Mouse (Mus musculus) brain, embryonic 14.5 days (tissue): Measurements from ENCODE around the gene Mrgbp.
A peak's percentile ranks its signal among the peaks of the same experiment; 100 is the strongest.

Experiments
- CTCF ChIP-seq: fragments of 200-500 bp; IDR thresholded peaks from 2 replicates; pipeline ENCODE4 v1.5.1; 2012; ENCODE audit warnings: inconsistent platforms, mild to moderate bottlenecking, moderate library complexity, borderline replicate concordance; ENCODE audit not compliant: insufficient read depth, insufficient read length; ENCODE audit errors: extremely low read depth
- POLR2A ChIP-seq: fragments of 200-500 bp; IDR thresholded peaks from 2 replicates; pipeline ENCODE4 v1.6.1; 2012; ENCODE audit warnings: mild to moderate bottlenecking, inconsistent platforms, borderline replicate concordance; ENCODE audit not compliant: poor library complexity, insufficient read depth, insufficient read length, severe bottlenecking; ENCODE audit errors: extremely low read depth

- TF ChIP-seq CTCF: peak; percentile 5; the same call in 1 of the 2 replicates
- no peak for TF ChIP-seq POLR2A
Measured at GRCm38 (mm10) chr2:180562146-180562545, 19.0 kb upstream of the Mrgbp start.
